Mouse (Mus musculus): Measurements from ENCODE around the gene Ercc1.

The Ercc1 gene

DNA sequence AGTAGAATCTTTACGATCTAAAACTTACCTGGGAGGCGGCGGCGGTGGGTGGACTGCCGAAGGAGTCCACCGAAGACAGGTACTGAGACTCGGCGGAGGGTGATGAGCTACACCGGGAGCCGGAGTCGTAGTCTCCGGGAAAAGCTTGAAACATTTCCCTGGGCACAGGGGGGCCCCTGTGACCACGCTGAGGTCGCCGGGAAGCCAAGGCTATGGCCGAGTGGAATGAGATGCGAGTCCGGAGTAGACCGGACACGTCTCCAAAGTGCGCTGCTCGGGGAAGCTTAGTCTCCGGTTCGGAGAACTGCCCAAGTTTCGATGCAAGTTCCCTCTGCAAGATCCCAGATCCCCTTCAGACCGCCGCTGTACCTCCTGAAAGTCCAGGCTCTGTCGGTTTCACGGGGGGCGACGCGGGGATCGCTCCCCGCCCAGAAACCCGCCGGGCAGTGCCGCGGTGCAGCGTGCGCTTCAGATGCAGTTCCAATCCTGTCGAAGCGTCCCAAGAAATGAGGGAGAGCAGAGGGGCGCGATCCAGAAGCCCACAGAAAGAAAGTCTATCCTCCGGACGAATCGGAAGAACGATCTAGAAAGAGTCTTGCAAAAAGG is 35.2 kb upstream of the Ercc1 start:
- DNase-seq (ENCODE audit: low spot score in 2 of 2), result no peak

- peak; percentile 94 to 95 for DNase-seq (ENCODE audit: low spot score in 2 of 2)
Observed at GRCm38 (mm10) chr7:19309884-19310641, 34.5 kb upstream of the Ercc1 start, which contains the start of gene Fosb. Gene Fosb, minus strand, starts transcription at chr7:19310051.

GRCm38 (mm10) chr7:19311991-19312390 is 32.6 kb upstream of the Ercc1 start:
- no peak for DNase-seq (ENCODE audit: low spot score in 2 of 2)

DNA sequence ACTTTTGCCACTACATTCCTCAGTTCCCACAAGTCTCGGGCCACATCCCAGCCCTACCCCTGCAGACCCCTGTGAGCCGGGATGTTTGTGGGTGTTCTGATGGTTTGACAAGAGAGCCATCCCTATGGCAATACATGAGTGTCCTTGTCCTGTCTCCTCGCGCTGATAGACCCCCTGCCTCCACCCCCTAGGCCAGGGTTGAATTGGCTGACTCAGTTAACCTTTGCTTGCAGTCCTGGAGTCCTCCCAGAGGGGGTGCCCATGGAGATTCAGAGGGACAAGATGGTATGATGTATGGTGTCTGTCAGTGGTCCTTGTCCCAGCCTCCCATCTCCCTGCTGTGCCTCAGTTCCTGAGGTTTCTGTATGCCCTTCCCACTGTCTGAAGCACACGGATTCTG is 30.5 kb upstream of the Ercc1 start:
- no peak for DNase-seq (ENCODE audit: low spot score in 2 of 2)

DNA sequence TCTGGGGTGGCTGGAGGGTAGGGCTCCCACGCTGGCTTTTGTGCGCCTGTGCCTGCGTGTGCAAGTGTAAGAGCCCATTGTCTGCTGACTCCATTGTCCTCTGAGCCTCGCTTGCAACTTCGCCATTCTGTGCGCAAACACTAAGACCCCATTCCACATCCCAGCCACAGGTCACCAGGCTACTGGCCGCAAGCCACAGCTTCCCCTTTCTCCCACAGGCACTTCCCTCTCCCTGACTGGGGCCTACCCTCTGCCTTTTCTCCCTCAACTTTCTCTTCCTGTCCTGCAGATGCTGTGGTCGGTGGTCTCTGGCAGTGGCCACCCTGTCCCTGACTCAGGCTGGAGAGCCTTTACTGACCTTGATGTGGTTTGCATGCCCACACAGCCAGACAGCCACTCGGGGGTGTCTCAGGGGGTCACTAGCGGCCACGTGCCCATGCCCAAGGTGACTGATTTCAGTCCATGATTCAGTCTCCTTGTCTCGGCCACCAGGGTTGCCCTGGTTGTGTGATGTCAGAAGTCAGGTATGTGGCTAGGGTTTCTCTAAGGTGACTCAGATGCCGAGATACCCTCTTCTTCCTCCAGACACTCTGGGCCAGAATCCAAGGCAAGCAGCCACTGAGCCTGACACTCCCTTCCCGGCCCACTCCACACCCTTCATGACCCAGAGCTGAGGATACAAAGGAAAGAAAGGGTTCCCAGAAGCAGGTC is 28.0 kb upstream of the Ercc1 start:
- DNase-seq (ENCODE audit: low spot score in 2 of 2), result peak; percentile 34 to 60

DNA sequence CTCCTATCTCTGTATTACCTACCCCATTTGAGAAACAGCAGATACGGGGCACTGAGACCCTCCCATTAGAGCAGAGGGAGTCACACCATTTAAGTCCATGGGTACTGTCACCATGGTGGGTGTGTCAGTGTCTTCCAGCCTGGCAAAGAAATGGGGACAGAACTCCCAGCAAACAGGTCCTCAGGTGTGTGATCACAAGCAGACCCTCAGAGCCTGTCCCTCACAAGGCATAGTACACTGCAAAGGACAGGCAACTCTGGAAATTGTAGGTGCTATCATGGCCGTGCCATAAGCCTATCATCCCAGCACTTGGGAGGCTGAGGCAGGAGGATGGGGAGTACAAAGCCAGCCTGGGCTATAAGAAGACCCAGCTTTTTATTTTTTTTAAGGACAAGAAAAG is 26.4 kb upstream of the Ercc1 start:
- no peak for DNase-seq (ENCODE audit: low spot score in 2 of 2)

- DNase-seq (ENCODE audit: low spot score in 2 of 2), result no peak
Observed at GRCm38 (mm10) chr7:19318676-19319075, 25.9 kb upstream of the Ercc1 start.

GRCm38 (mm10) chr7:19319458-19319857 is 25.1 kb upstream of the Ercc1 start:
- no peak for DNase-seq (ENCODE audit: low spot score in 2 of 2)

- peak; percentile 92 for DNase-seq (ENCODE audit: low spot score in 2 of 2)
Observed at GRCm38 (mm10) chr7:19319906-19320305, 24.7 kb upstream of the Ercc1 start.

DNA sequence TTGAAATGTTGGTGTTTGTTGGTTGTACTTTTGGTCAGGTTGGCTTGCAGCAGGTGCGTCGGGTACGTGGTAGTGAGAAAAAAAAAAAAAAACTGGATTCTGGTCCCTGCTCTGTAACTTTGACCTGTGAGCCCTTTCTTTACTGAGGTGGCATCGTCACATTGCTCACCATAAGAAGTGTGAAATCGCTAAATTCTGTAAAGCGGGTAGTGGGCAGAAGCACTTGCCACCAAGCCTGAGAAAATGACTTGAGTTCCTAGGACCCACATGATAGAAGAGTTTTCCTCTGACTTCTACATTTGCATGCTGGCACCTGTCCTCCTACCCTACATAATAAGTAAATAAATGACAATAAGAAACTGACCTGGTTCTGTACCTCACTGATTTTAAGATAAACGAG is 23.9 kb upstream of the Ercc1 start:
- DNase-seq (ENCODE audit: low spot score in 2 of 2), result no peak

DNA sequence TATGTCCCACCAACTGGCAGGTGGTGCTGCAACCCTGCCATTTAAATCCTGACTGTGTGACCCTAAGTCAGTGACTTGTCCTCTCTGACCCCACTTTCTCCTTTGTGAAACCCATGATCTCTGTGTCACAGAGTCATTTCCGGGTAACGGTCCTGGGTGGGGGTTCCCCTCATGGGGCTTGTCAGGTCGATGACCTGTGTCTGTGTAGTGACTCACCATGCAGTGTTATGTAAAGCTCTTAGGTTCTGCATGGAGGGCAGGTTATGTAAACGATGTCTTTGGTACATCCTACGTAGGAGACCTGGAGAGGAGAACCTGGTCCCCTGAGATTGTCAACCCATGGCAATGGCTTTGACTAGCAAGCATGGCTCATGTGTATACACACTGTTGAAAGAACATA is 23.1 kb upstream of the Ercc1 start:
- DNase-seq (ENCODE audit: low spot score in 2 of 2), result peak; percentile 69 to 74

GRCm38 (mm10) chr7:19322489-19322888 is 22.1 kb upstream of the Ercc1 start:
- no peak for DNase-seq (ENCODE audit: low spot score in 2 of 2)

- no peak for DNase-seq (ENCODE audit: low spot score in 2 of 2)
Observed at GRCm38 (mm10) chr7:19324221-19324620, 20.4 kb upstream of the Ercc1 start.

DNA sequence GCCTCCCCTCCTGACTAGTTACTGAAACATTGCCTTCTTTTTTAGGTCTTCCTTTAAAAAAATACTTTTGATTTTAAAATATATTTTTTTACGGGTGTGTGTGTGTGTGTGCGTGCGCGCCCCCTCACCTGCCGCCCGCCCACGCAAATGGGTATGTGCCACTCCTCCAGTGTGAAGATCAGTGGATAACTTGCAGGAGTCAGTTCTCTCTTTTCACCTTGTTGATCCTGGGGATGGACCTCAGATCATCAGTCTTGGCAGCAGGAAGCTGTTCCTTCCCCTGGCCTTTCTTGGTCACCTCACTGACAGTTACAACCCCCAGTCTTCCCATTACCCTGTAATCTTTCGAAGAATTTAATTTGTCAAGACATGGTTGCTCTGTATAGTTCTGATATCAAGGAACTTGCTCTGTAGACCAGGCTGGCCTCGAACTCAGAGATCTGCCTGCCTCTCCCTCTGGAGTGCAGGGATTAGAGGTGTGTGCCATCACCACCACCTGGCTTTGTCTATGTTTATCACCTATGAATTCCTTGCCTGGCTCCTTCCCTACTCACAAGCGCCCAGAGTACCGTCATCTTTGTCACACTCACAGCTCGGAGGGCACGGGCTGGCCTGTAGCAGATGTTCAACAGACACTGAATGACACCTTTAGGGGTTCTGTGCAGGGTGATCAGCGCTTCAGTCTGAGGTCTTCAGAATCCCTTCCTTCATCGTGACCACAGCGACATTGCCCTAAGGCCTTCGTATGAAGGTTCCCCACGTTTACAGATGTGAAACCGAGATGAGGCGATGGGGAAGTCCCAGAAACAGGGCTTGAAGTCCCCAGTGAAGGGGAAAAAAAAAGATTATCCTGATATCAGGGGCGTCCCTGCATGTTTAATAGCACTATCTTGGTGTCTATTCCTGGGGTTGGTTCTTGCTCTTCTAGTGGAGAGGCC is 19.0 kb upstream of the Ercc1 start:
- peak; percentile 57 to 65 for DNase-seq (ENCODE audit: low spot score in 2 of 2)

GRCm38 (mm10) chr7:19326359-19326758 is 18.2 kb upstream of the Ercc1 start:
- peak; percentile 49 to 63 for DNase-seq (ENCODE audit: low spot score in 2 of 2)

- peak; percentile 35 to 41 for DNase-seq (ENCODE audit: low spot score in 2 of 2)
Observed at GRCm38 (mm10) chr7:19327128-19327527, 17.4 kb upstream of the Ercc1 start.

DNA sequence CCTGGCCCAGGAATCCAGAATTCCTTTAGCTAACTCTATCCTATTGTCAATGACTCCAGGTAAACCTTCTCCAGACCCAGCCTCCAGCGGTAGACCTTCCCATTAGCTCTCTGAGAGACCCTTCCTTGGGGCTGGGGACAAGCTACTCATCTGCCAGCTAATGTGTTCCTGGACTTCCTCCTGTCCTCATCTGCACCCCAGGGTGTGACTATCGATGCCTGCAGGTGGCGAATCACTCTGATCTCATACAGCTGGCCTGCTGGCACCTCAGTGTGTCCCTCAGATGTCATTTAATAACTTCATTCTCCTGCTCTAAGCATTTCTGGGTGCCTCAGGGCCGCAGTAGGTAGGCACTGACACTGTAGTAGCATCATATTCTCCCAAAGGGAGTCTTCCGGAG is 16.8 kb upstream of the Ercc1 start:
- no peak for DNase-seq (ENCODE audit: low spot score in 2 of 2)

DNA sequence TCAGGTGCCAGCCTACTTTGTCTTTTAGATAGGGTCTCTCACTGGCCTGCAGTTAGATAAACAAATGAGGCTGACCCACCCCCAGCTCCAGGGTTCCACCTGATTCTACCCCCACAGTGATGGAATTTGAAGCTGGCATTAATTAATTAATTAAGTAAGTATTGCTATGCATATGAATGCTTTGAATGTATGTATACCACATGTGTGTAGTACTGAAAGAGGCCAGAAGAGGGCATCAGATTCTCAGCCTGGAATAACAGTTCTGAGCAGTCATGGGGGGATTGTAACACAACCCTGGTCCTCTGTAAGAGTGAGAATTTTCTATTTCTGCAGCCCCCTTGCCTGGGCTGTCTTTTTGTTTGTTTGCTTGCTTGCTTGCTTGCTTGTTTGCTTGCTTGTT is 16.2 kb upstream of the Ercc1 start:
- no peak for DNase-seq (ENCODE audit: low spot score in 2 of 2)

- DNase-seq (ENCODE audit: low spot score in 2 of 2), result no peak
Observed at GRCm38 (mm10) chr7:19331910-19332309, 12.7 kb upstream of the Ercc1 start.

DNA sequence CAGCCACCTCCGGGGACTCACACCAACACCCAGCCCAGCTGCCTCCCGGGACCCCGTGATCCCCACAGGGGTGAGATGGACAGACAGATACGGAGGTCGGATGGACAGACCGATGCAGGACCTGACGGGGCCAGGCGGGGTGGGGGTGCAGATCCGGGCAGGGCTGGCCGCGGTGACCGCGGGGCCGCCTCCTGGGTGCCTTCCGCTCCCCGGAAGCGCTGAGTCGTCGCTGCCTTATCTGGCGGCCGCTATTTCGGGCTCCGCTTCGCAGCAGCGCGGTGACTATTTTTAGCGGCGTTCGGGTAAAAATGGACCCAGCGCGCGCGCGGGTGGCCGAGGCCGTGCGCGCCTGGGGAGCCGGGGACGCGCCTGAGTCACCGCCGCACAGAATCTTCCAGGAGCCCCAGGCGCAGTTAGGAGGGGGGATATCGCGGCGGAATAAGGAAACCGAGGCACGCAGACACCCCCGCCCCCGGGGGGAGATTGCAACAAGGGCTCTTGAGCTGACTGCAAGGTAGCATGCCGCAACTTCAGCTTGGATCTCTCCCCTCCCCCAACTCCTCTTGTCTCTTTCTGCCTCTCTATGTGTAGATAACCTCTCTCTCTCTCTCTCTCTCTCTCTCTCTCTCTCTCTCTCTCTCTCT is 11.7 kb upstream of the Ercc1 start:
- peak; percentile 77 to 78 for DNase-seq (ENCODE audit: low spot score in 2 of 2)

DNA sequence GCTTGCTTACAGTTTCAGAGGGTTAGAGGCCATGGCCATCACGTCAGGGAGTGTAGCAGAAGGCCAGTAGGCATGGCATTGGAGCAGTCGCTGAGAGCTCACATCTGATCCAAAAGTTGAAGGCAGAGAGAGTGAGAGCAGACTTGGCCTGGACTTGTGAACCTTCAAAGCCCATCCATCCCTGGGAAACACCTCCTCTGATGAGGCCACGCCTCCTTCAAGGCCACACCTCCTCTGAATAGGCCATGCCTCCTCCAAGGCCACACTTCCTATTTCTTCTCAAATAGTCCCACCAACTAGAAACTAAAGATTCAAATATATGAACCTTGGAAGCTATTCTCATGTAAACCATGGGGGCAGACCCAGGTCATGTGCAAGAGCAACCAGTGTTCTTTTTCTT is 9.0 kb upstream of the Ercc1 start:
- DNase-seq (ENCODE audit: low spot score in 2 of 2), result peak in 1 of 2 experiments; percentile 45
